Mouse (Mus musculus): ENCODE measurements around the gene Ceacam9.
"Not testable (repeated sequence)": the region's sequence is repeated elsewhere in the genome, so short reads cannot be mapped to it uniquely, and the experiment has no call there.

Ceacam9 gene

GRCm38 (mm10) chr7:16721629-16722028 is at the start of gene Ceacam9:
Gene Ceacam9 (plus strand): TSS chr7:16721929.
- DNase-seq (ENCODE audit: extremely low spot score, low read depth, low spot score), result no peak

DNA sequence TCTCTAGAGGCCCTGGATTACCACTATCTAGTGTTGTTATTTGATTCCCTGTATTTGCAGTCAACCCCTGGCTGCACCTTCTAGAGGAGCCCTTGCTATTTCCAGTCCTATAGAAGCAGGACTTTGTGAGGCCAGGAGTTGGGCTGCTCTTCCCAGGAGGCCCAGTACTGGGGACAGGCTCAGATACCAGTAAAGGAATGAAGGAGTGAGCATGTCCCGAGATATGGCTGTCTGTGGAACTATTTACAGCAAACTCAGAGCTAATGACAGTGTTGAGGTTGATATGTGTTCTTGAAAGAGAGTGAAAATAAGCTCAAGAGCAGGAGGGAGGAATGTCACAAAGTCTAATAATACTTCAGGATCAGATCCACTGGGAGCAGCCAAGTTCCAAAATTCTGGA is 47.9 kb upstream of the Ceacam9 start:
- DNase-seq (ENCODE audit: extremely low spot score, low read depth, low spot score), result no peak

- not testable (repeated sequence) for DNase-seq (ENCODE audit: extremely low spot score, low read depth, low spot score)
These were observed 47.0 kb upstream of the Ceacam9 start for GRCm38 (mm10) chr7:16674699-16675098.

DNA sequence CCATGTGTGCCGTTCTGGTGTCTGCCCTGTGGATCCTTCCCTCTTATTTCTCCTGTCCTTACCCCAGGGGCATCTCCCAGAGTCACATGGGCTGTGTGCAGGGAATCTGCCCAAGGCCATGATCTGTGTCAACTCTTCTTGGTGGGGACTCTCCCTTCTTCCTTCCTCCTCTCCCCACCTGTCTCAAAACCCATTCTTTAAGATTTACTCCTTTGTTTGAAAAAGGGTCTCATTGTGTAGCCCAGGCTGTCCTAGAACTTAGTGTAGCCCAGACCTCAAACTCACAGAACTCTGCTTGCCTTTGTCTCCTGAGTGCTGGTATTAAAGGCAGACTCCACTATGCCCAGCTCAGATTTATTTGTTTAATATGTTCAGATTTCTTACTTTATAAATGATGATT is 46.1 kb upstream of the Ceacam9 start, which contains the start of gene Ceacam15:
Ceacam15 (minus strand) TSS at position 101 of the 400 bp plus-strand sequence.
- no peak for DNase-seq (ENCODE audit: extremely low spot score, low read depth, low spot score)

DNA sequence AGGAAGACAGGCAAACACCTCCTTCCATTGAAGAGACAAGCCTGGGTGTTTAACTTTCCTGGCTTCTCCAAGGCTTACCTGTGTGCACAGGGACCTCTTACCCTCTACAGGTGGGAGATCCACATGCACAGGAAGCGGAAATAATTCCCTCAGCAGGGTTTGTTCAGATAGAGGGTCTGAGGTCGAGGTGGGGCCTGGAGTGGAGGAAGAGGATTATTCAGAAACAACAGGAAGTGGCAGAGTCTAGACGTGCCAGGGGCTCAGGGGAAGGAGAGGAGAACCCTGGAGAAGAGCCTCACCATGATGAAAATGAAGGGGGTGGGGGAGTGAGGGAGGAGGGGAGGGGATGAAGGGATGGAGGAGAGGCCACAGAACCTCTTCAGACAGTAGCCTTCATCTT is 41.5 kb upstream of the Ceacam9 start:
- DNase-seq (ENCODE audit: extremely low spot score, low read depth, low spot score), result not testable (repeated sequence)

DNA sequence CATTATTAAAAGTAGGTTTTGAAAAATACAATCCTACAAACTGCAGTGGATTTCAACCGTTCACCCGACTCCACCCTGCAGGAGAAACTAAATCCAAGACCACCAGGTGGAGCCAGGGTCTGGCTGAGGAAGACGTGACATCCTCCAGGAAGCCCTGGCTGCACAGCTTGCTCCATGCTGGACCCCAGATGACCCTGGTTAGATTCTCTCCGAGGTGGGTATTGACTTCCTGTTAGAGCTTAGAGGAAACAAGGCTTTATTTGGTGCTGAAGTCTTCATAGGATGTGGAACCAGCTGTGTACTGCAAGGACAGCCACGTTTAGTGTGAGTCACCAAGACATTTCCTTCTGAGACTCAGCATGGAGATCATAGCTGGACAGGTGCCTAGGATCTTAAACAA is 32.5 kb upstream of the Ceacam9 start:
- no peak for DNase-seq (ENCODE audit: extremely low spot score, low read depth, low spot score)

DNA sequence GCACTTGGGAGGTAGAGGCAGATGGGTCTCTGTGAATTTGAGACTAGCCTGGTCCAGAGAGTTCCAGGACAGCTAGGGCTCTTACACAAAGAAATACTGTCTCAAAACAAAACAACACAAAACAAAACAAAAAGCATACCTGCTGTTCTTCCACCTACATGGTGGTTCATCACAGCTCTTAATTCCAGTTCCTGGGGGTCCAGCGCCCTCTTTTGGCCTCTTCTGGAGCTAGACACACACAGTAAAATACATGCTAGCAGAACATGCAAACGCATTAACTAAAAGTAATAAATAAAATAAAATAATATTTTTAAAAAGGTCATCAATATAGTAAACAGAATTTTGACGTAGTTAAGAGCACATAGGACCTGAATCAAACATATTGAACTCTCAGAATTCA is 26.7 kb upstream of the Ceacam9 start:
- no peak for DNase-seq (ENCODE audit: extremely low spot score, low read depth, low spot score)

DNA sequence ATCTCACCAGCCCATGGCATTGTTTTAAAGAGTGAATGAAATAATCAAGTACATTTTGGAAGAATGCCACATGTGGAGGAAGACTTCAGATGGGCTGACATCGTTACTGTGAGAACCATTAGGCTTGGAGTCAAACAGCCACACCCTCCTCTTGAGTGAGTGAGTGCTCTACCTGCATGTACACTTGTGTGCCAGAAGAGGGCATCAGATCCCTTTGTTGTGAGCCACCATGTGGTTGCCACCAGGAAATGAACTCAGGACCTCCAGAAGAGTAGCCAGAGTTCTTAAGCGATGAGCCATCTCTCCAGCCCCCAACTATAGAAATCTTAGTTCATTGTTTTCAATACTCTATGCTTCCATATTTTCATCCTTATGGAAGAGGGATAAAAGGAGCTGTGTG is 22.7 kb upstream of the Ceacam9 start:
- DNase-seq (ENCODE audit: extremely low spot score, low read depth, low spot score), result no peak

- no peak for DNase-seq (ENCODE audit: extremely low spot score, low read depth, low spot score)
These were observed 21.1 kb upstream of the Ceacam9 start for GRCm38 (mm10) chr7:16700583-16700982.

GRCm38 (mm10) chr7:16706385-16706784 is 15.3 kb upstream of the Ceacam9 start:
- no peak for DNase-seq (ENCODE audit: extremely low spot score, low read depth, low spot score)

GRCm38 (mm10) chr7:16708244-16708643 is 13.5 kb upstream of the Ceacam9 start:
- DNase-seq (ENCODE audit: extremely low spot score, low read depth, low spot score), result no peak

DNA sequence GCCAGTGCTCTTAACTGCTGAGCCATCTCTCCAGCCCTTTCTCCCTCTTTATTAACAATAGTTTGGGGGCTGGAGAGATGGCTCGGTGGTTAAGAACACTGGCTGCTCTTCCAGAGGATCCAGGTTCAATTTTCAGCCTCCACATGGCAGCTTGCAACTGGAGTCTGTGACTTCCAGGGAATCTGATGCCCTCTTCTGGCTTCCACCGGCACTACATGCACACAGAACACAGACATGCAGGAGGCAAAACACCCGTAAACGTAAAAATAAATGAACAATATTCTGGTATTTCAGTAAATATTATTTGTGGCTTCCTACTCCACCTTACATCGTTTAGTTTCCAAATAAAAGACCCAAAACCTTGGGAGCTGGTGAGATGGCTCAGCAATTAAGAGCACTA is 11.1 kb upstream of the Ceacam9 start:
- DNase-seq (ENCODE audit: extremely low spot score, low read depth, low spot score), result no peak

GRCm38 (mm10) chr7:16712633-16713415 is 8.9 kb upstream of the Ceacam9 start:
- DNase-seq (ENCODE audit: extremely low spot score, low read depth, low spot score), result no peak

DNA sequence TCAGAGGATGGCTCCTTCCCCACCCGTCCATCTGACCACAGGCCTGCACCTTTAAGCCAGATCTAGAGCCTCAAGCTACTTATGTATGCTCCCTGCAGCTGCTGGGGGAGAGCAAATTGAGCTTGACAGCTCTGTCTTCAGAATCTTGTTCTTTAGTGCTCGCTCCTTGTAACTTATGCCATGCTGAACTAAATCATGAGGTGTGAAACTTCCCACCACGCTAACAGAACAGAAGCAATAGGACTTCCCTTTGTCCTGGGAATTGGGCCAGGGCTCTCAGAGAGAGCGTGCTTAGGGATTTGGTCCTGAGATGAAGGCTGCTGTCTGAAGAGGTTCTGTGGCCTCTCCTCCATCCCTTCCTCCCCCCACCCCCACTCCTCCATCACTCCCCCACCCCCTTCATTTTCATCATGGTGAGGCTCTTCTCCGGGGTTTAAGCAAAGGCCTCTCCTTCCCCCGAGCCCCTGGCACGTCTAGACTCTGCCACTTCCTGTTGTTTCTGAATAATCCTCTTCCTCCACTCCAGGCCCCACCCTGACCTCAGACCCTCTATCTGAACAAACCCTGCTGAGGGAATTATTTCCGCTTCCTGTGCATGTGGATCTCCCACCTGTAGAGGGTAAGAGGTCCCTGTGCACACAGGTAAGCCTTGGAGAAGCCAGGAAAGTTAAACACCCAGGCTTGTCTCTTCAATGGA is 5.1 kb upstream of the Ceacam9 start:
- not testable (repeated sequence) for DNase-seq (ENCODE audit: extremely low spot score, low read depth, low spot score)

DNA sequence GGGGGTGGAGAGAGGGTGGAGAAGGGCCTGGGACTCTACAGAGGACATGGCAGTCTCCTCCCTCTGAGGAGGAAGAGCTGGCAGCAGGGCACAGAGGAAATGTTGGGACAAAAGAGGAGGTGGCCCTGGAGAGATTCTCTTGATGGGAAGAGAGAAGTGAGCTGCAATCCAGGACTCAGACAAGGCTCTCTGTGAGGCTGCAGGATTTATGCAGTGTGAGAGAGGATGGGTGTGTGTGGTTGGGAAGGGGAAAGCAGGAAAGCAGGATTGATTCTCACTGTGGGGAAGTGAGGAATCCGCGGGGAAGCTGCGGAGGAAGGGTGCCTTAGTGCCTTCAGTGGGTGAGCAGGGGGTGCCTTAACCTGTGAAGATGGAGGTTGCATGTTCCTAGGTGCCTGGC is 761 bp downstream of the Ceacam9 start:
- not testable (repeated sequence) for DNase-seq (ENCODE audit: extremely low spot score, low read depth, low spot score)

GRCm38 (mm10) chr7:16728596-16729348 is 7.0 kb downstream of the Ceacam9 start:
- DNase-seq (ENCODE audit: extremely low spot score, low read depth, low spot score), result peak; percentile 74

GRCm38 (mm10) chr7:16729563-16729962 is 7.8 kb downstream of the Ceacam9 start:
- DNase-seq (ENCODE audit: extremely low spot score, low read depth, low spot score), result not testable (repeated sequence)

DNA sequence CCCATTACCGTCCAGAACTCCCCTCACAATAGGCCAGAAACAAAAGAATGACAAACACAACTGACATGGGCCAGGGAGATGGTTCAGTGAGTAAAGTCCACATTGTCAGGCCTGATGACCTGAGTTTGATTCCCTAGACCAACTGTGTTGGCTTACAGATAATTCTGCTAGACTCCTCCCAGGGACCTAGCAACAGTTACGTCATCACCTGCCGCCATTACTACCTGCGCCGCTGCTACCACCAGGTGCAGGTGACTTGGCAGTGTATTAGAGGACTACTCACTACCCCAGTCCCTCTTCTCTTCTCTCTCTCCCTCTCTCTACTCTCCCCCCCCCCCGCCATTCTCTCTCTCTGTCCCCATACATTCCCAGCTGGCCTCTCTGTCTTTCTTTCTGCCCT is 9.1 kb downstream of the Ceacam9 start:
- DNase-seq (ENCODE audit: extremely low spot score, low read depth, low spot score), result no peak

DNA sequence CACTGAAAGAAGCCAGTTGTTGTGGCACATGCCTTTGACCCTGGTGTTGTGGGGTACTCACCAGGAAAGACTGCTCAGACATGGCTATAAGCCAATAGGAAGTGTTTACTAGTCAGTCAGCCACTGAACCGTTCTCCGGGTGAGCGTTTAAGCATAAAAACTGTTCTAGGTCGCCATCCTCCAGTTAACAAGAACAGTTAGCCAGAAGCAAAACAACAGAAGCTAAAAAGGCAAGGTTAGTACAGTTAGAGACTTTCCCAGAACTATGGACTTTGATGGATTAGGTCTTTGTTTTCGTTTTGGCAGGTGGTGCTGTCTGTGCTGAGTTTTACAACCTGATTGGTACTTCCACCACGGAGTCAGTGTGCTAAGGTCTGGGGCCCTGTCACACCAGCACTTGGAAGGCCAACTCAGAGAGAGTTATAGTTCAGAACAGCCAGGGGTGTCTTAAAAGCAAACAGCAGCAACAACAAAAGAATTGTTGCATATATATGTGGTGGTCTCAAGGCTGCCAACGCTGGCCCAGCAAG is 10.2 kb downstream of the Ceacam9 start:
- no peak for DNase-seq (ENCODE audit: extremely low spot score, low read depth, low spot score)

GRCm38 (mm10) chr7:16737606-16738072 is 15.9 kb downstream of the Ceacam9 start:
- DNase-seq (ENCODE audit: extremely low spot score, low read depth, low spot score), result no peak

DNA sequence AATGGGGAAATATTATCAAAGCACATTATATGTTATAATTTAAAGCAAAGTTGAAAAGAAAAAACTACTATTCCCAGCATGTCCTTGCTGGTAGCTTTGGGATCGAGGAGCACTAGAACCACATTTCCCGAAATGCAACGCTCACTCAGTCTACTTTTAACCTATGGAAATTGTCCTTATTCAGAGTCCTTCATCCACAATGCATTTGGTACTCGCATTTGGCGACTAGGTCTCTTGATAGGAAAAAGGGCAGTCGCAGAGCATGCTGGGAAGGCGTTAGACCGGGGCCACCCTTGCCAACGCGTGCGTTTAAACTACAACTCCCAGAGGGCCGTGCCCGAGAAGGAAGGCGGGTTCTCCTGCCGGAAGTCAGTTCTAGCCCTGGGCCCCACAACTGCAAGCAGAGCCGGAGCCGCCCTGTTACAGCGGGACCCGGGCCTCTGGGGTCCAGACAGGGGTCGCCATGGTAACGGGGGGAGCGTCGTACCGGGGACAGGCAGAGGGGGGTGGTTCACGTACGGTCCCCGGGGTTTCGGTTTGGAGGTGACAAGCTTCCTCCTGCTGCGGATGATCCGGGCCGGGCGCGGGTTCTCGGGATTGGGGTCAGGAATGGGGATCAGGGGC is 16.5 kb downstream of the Ceacam9 start, which contains the start of gene Ap2s1:
Ap2s1 (plus strand) TSS at position 338 of the 624 bp plus-strand sequence.
- peak; percentile 97 for DNase-seq (ENCODE audit: extremely low spot score, low read depth, low spot score)
